Comparison of ENCODE assay signal across 13 mouse cellular contexts in genomic region chr6:40353360-40353759, GRCm38 (mm10). TPM values are rescaled to one million over a fixed set of nuclear protein-coding genes. Genes with fewer than 3 reads are reported as not detected.
DNase-seq lines count a peak whose midpoint lies in the region; TF ChIP-seq lines count a peak whose summit lies in the region.
"Had no signal": no experiment of that assay in that cellular context is flagged by ENCODE, and none has a peak within 500 bp of the region (broad histone marks: within the 10 kb centered on the region; RNA-seq: fewer than 3 reads in every experiment).

No protein-coding gene starts in this region.

- no peak overlapping the region for H3K4me3 ChIP-seq in left cerebral cortex, adult 2 months
- H3K4me3 ChIP-seq: liver, embryonic 12.5 days; midbrain, embryonic 12.5 days had no signal

- H3K27ac ChIP-seq in left cerebral cortex, adult 2 months: no peak overlapping the region
- H3K27ac ChIP-seq: liver, embryonic 12.5 days; midbrain, embryonic 12.5 days had no signal

- no peak for DNase-seq in left cerebral cortex, adult 2 months (ENCODE audit: extremely low spot score in 1 of 2, low spot score in 2 of 2)
- DNase-seq in left cerebral cortex, adult 18-20 months (ENCODE audit: low spot score in 2 of 2): no peak
- DNase-seq in 416B (ENCODE audit: low read depth): peak; percentile 27
- DNase-seq in CD4-positive helper T cell, adult 2 months (ENCODE audit: low read depth, low spot score): peak; percentile 24
- DNase-seq in embryo, embryonic 10.5 days (ENCODE audit: low spot score): peak; percentile 21
- no peak for DNase-seq in T-cell, adult 2 months (ENCODE audit: low spot score)
- DNase-seq in adrenal gland, postnatal 4 days (ENCODE audit: low spot score in 2 of 2): no peak
- DNase-seq in neural tube, embryonic 10.5 days (ENCODE audit: extremely low spot score, low spot score): no peak
- DNase-seq: gastrocnemius, postnatal 10 days; heart, postnatal 14 days; kidney, adult 18-20 months had no signal

- peak; percentile 23 for TF ChIP-seq CTCF in left cerebral cortex, adult 2 months (IDR thresholded peaks at IDR 0.05)

- intact Hi-C loops in left cerebral cortex, adult 2 months (cut with DNase I): no loop called here

RNA-seq across cellular contexts. Expression of gene Agk, which starts 28.4 kb away (rescaled TPM):
- 10 to 100 TPM; 43.1 to 43.9 TPM for total RNA-seq in left cerebral cortex, adult 2 months (2021)
- 10 to 100 TPM; 40.2 to 46.2 TPM for total RNA-seq in left cerebral cortex, adult 18-20 months (2021)
- 10 to 100 TPM; 35.7 to 40.0 TPM for total RNA-seq in adrenal gland, postnatal 4 days (2021)

Comparison
In these comparisons a context has a peak if more than half of its experiments do, and no peak if none do; other contexts are left out.
1. DNase-seq: peak in 416B (single experiment), CD4-positive helper T cell, adult 2 months (single experiment) and embryo, embryonic 10.5 days (single experiment); none in left cerebral cortex, adult 2 months (0 of 2), left cerebral cortex, adult 18-20 months (0 of 2), T-cell, adult 2 months (single experiment), adrenal gland, postnatal 4 days (0 of 2) and neural tube, embryonic 10.5 days (single experiment).